Mouse (Mus musculus): ENCODE results near the gene E330017A01Rik.

Gene E330017A01Rik

GRCm38 (mm10) chr16:58662287-58662791 is 23.8 kb upstream of the E330017A01Rik start:
- no peak for DNase-seq (ENCODE audit: low spot score)

GRCm38 (mm10) chr16:58661826-58662225 is 23.3 kb upstream of the E330017A01Rik start:
- DNase-seq (ENCODE audit: low spot score), result no peak

- no peak for DNase-seq (ENCODE audit: low spot score)
These were observed 20.1 kb upstream of the E330017A01Rik start for GRCm38 (mm10) chr16:58658668-58659067.

GRCm38 (mm10) chr16:58656526-58656925 is 18.0 kb upstream of the E330017A01Rik start:
- DNase-seq (ENCODE audit: low spot score), result no peak

- DNase-seq (ENCODE audit: low spot score), result no peak
These were observed 17.2 kb upstream of the E330017A01Rik start for GRCm38 (mm10) chr16:58655751-58656150.

- DNase-seq (ENCODE audit: low spot score), result no peak
These were observed 11.4 kb upstream of the E330017A01Rik start for GRCm38 (mm10) chr16:58649979-58650378.

GRCm38 (mm10) chr16:58638016-58638415 is 523 bp downstream of the E330017A01Rik start:
- no peak for DNase-seq (ENCODE audit: low spot score)

GRCm38 (mm10) chr16:58637448-58637847 is 1.1 kb downstream of the E330017A01Rik start:
- no peak for DNase-seq (ENCODE audit: low spot score)

GRCm38 (mm10) chr16:58635866-58636265 is 2.7 kb downstream of the E330017A01Rik start:
- DNase-seq (ENCODE audit: low spot score), result no peak

GRCm38 (mm10) chr16:58629736-58630135 is 8.8 kb downstream of the E330017A01Rik start:
- DNase-seq (ENCODE audit: low spot score), result no peak

GRCm38 (mm10) chr16:58628968-58629367 is 9.6 kb downstream of the E330017A01Rik start:
- no peak for DNase-seq (ENCODE audit: low spot score)

GRCm38 (mm10) chr16:58628336-58628680 is 10.2 kb downstream of the E330017A01Rik start:
- DNase-seq (ENCODE audit: low spot score), result no peak

- no peak for DNase-seq (ENCODE audit: low spot score)
These were observed 10.8 kb downstream of the E330017A01Rik start for GRCm38 (mm10) chr16:58627597-58628335.

- DNase-seq (ENCODE audit: low spot score), result peak; percentile 50
These were observed 14.6 kb downstream of the E330017A01Rik start for GRCm38 (mm10) chr16:58623944-58624343.

- no peak for DNase-seq (ENCODE audit: low spot score)
These were observed 15.4 kb downstream of the E330017A01Rik start for GRCm38 (mm10) chr16:58623114-58623513.

- no peak for DNase-seq (ENCODE audit: low spot score)
These were observed 16.2 kb downstream of the E330017A01Rik start for GRCm38 (mm10) chr16:58622377-58622776.

GRCm38 (mm10) chr16:58617346-58617745 is 21.2 kb downstream of the E330017A01Rik start:
- DNase-seq (ENCODE audit: low spot score), result no peak

- no peak for DNase-seq (ENCODE audit: low spot score)
These were observed 21.7 kb downstream of the E330017A01Rik start, which contains the start of gene Gm813 for GRCm38 (mm10) chr16:58616878-58617277. Gene Gm813, minus strand, starts transcription at chr16:58616978.

- no peak for DNase-seq (ENCODE audit: low spot score)
These were observed 25.6 kb downstream of the E330017A01Rik start for GRCm38 (mm10) chr16:58612969-58613368.

GRCm38 (mm10) chr16:58607101-58607500 is 31.4 kb downstream of the E330017A01Rik start:
- no peak for DNase-seq (ENCODE audit: low spot score)

GRCm38 (mm10) chr16:58604680-58605079 is 33.9 kb downstream of the E330017A01Rik start:
- DNase-seq (ENCODE audit: low spot score), result no peak

GRCm38 (mm10) chr16:58603831-58604230 is 34.7 kb downstream of the E330017A01Rik start:
- DNase-seq (ENCODE audit: low spot score), result no peak

- DNase-seq (ENCODE audit: low spot score), result no peak
These were observed 37.7 kb downstream of the E330017A01Rik start for GRCm38 (mm10) chr16:58600846-58601245.

GRCm38 (mm10) chr16:58591299-58591698 is 47.2 kb downstream of the E330017A01Rik start:
- no peak for DNase-seq (ENCODE audit: low spot score)
